Mouse (Mus musculus): ENCODE results near the gene Bag2. TPM values are rescaled to one million over a fixed set of nuclear protein-coding genes. Genes with fewer than 3 reads are reported as not detected.

Gene Bag2
- total and polyA plus RNA-seq, 3 experiments, result 74.2 to 88.8 TPM; not detected in 1

GRCm38 (mm10) chr1:33734001-33734685, 23.5 kb downstream of the Bag2 start:
- no peak for TF ChIP-seq TBP (IDR thresholded peaks at IDR 0.05; ENCODE audit: low read depth, low read length)
- TF ChIP-seq POLR2A (IDR thresholded peaks at IDR 0.05; ENCODE audit: control insufficient read depth in 1 of 2, insufficient read depth in 1 of 2, low read depth in 1 of 2, low read length in 2 of 2, poor library complexity in 1 of 2), result no peak
- TF ChIP-seq KAT2A (conservative IDR thresholded peaks at IDR 0.05; ENCODE audit: low read depth, low read length), result no peak
- TF ChIP-seq RAD21 (IDR thresholded peaks at IDR 0.05; ENCODE audit: low read depth, low read length), result no peak
- TF ChIP-seq JUND (IDR thresholded peaks at IDR 0.05; ENCODE audit: low read depth, low read length), result no peak
- TF ChIP-seq GATA1 (IDR thresholded peaks at IDR 0.05; ENCODE audit: low read depth, low read length), result no peak
- no peak for TF ChIP-seq ZC3H11A (IDR thresholded peaks at IDR 0.05; ENCODE audit: low read depth, low read length)
- no peak for TF ChIP-seq POLR2AphosphoS5 (IDR thresholded peaks at IDR 0.05; ENCODE audit: borderline replicate concordance, low read depth, low read length)
- TF ChIP-seq MAX (IDR thresholded peaks at IDR 0.05; ENCODE audit: low read length), result no peak
- TF ChIP-seq SMC3 (IDR thresholded peaks at IDR 0.05; ENCODE audit: low read depth, low read length), result no peak
- no peak for TF ChIP-seq CHD2 (IDR thresholded peaks at IDR 0.05; ENCODE audit: low read length)
- TF ChIP-seq BHLHE40 (IDR thresholded peaks at IDR 0.05; ENCODE audit: borderline replicate concordance, low read depth, low read length), result no peak
- TF ChIP-seq MYB (IDR thresholded peaks at IDR 0.05; ENCODE audit: low read depth, low read length), result no peak
- TF ChIP-seq TCF12 (IDR thresholded peaks at IDR 0.05; ENCODE audit: low read depth, low read length), result no peak
- no peak for DNase-seq (ENCODE audit: low read depth, low spot score)
- H3K4me3 ChIP-seq (ENCODE audit: control insufficient read depth in 1 of 2, insufficient read depth in 1 of 2, low read depth in 2 of 2, low read length in 2 of 2), result no peak overlapping the region
- H3K27me3 ChIP-seq (ENCODE audit: control insufficient read depth in 1 of 2, insufficient read depth in 2 of 2, low read length in 2 of 2), result no peaks in the 10 kb centered on the region
- H3K4me1 ChIP-seq (ENCODE audit: control insufficient read depth in 1 of 2, insufficient read depth in 2 of 2, low read length in 2 of 2), result no peaks in the 10 kb centered on the region
- no peaks in the 10 kb centered on the region for H3K9me3 ChIP-seq (replicated peaks; ENCODE audit: insufficient read depth, low read length)
- no peak overlapping the region for H3K9ac ChIP-seq (ENCODE audit: control insufficient read depth, low read depth, low read length, poor library complexity, severe bottlenecking)
- H3K79me2 ChIP-seq (ENCODE audit: control insufficient read depth, insufficient read depth, low read length, poor library complexity), result no peaks in the 10 kb centered on the region
- H3K36me3 ChIP-seq (ENCODE audit: control insufficient read depth in 1 of 2, insufficient read depth in 2 of 2, low read length in 2 of 2), result no peaks in the 10 kb centered on the region; a peak in 1 of 4 replicates
- no peak overlapping the region for H3K27ac ChIP-seq (ENCODE audit: control insufficient read depth, low read depth, low read length)

GRCm38 (mm10) chr1:33733044-33733443, 24.6 kb downstream of the Bag2 start:
- DNase-seq (ENCODE audit: low read depth, low spot score), result no peak
- Histone ChIP-seq H3K36me3 (ENCODE audit: control insufficient read depth in 1 of 2, insufficient read depth in 2 of 2, low read length in 2 of 2) (peaks cover 0 to 2% of the 10 kb centered on the region in 2 experiments; a peak in 1 of 4 replicates), H3K79me2 (ENCODE audit: control insufficient read depth, insufficient read depth, low read length, poor library complexity) (no peaks in the 10 kb centered on the region), H3K9me3 (replicated peaks; ENCODE audit: insufficient read depth, low read length) (no peaks in the 10 kb centered on the region), H3K27me3 (ENCODE audit: control insufficient read depth in 1 of 2, insufficient read depth in 2 of 2, low read length in 2 of 2) (no peaks in the 10 kb centered on the region), H3K4me3 (ENCODE audit: control insufficient read depth in 1 of 2, insufficient read depth in 1 of 2, low read depth in 2 of 2, low read length in 2 of 2) (no peak overlapping the region), H3K27ac (ENCODE audit: control insufficient read depth, low read depth, low read length) (no peak overlapping the region), H3K9ac (ENCODE audit: control insufficient read depth, low read depth, low read length, poor library complexity, severe bottlenecking) (no peak overlapping the region), H3K4me1 (ENCODE audit: control insufficient read depth in 1 of 2, insufficient read depth in 2 of 2, low read length in 2 of 2) (no peaks in the 10 kb centered on the region)
- TF ChIP-seq ZKSCAN1 (IDR thresholded peaks at IDR 0.05; ENCODE audit: low read depth, low read length), result no peak
- no peak for TF ChIP-seq ZMIZ1 (IDR thresholded peaks at IDR 0.05; ENCODE audit: low read depth, low read length)
- no peak for TF ChIP-seq MEF2A (IDR thresholded peaks at IDR 0.05; ENCODE audit: extremely low read depth, insufficient replicate concordance, low read depth, low read length, poor library complexity, severe bottlenecking)
- TF ChIP-seq SIN3A (IDR thresholded peaks at IDR 0.05; ENCODE audit: low read length), result no peak
- no peak for TF ChIP-seq ELF1 (IDR thresholded peaks at IDR 0.05; ENCODE audit: low read depth, low read length)
- no peak for TF ChIP-seq RCOR1 (IDR thresholded peaks at IDR 0.05; ENCODE audit: low read depth, low read length)
- TF ChIP-seq MAFK (IDR thresholded peaks at IDR 0.05; ENCODE audit: borderline replicate concordance, low read depth, low read length), result no peak
- TF ChIP-seq RAD21 (IDR thresholded peaks at IDR 0.05; ENCODE audit: low read depth, low read length), result no peak
- no peak for TF ChIP-seq POLR2AphosphoS5 (IDR thresholded peaks at IDR 0.05; ENCODE audit: borderline replicate concordance, low read depth, low read length)
- TF ChIP-seq NRF1 (IDR thresholded peaks at IDR 0.05; ENCODE audit: insufficient read depth, low read depth, low read length, poor library complexity, severe bottlenecking), result no peak
- no peak for TF ChIP-seq BHLHE40 (IDR thresholded peaks at IDR 0.05; ENCODE audit: borderline replicate concordance, low read depth, low read length)
- TF ChIP-seq USF1 (IDR thresholded peaks at IDR 0.05; ENCODE audit: low read depth, low read length), result no peak
- no peak for TF ChIP-seq MXI1 (IDR thresholded peaks at IDR 0.05; ENCODE audit: low read depth, low read length)
- no peak for TF ChIP-seq ZNF384 (IDR thresholded peaks at IDR 0.05; ENCODE audit: low read depth, low read length)
- TF ChIP-seq ZC3H11A (IDR thresholded peaks at IDR 0.05; ENCODE audit: low read depth, low read length), result no peak
- no peak for TF ChIP-seq GATA1 (IDR thresholded peaks at IDR 0.05; ENCODE audit: low read depth, low read length)
- no peak for TF ChIP-seq JUND (IDR thresholded peaks at IDR 0.05; ENCODE audit: low read depth, low read length)
- no peak for TF ChIP-seq USF2 (IDR thresholded peaks at IDR 0.05; ENCODE audit: borderline replicate concordance in 1 of 2, insufficient read depth in 1 of 2, low read depth in 1 of 2, low read length in 2 of 2)

Data from MEL (cell line).